Mouse (Mus musculus): Measurements from ENCODE around the gene Cdc42.
A peak's percentile ranks its signal among the peaks of the same experiment; 100 is the strongest.

Cdc42 gene

GRCm38 (mm10) chr4:137286662-137286953 lies 70.9 kb downstream of the Cdc42 start:
- no peak for DNase-seq (ENCODE audit: extremely low read depth, low read depth, low spot score)

- DNase-seq (ENCODE audit: extremely low read depth, low read depth, low spot score): no peak
Measured at GRCm38 (mm10) chr4:137285876-137286661, 71.5 kb downstream of the Cdc42 start.

GRCm38 (mm10) chr4:137283407-137283732 lies 74.2 kb downstream of the Cdc42 start:
- DNase-seq (ENCODE audit: extremely low read depth, low read depth, low spot score): no peak

GRCm38 (mm10) chr4:137282584-137283406 lies 74.7 kb downstream of the Cdc42 start:
- DNase-seq (ENCODE audit: extremely low read depth, low read depth, low spot score): peak; percentile 68

- no peak for DNase-seq (ENCODE audit: extremely low read depth, low read depth, low spot score)
Measured at GRCm38 (mm10) chr4:137282122-137282521, 75.4 kb downstream of the Cdc42 start.

- DNase-seq (ENCODE audit: extremely low read depth, low read depth, low spot score): no peak
Measured at GRCm38 (mm10) chr4:137281273-137281672, 76.2 kb downstream of the Cdc42 start.

GRCm38 (mm10) chr4:137279346-137279745 lies 78.2 kb downstream of the Cdc42 start:
- no peak for DNase-seq (ENCODE audit: extremely low read depth, low read depth, low spot score)

GRCm38 (mm10) chr4:137278144-137279040 lies 79.1 kb downstream of the Cdc42 start:
- no peak for DNase-seq (ENCODE audit: extremely low read depth, low read depth, low spot score)

GRCm38 (mm10) chr4:137277600-137278143 lies 79.8 kb downstream of the Cdc42 start:
- DNase-seq (ENCODE audit: extremely low read depth, low read depth, low spot score): no peak

- DNase-seq (ENCODE audit: extremely low read depth, low read depth, low spot score): no peak
Measured at GRCm38 (mm10) chr4:137277166-137277513, 80.4 kb downstream of the Cdc42 start, which contains the start of gene Wnt4. Wnt4 (plus strand) TSS chr4:137277489.

GRCm38 (mm10) chr4:137276443-137277165 lies 80.9 kb downstream of the Cdc42 start:
- DNase-seq (ENCODE audit: extremely low read depth, low read depth, low spot score): no peak

- DNase-seq (ENCODE audit: extremely low read depth, low read depth, low spot score): no peak
Measured at GRCm38 (mm10) chr4:137274304-137274703, 83.2 kb downstream of the Cdc42 start.

- no peak for DNase-seq (ENCODE audit: extremely low read depth, low read depth, low spot score)
Measured at GRCm38 (mm10) chr4:137271856-137272255, 85.7 kb downstream of the Cdc42 start.
